Mouse (Mus musculus) olfactory bulb, adult 2 months (tissue): ENCODE results near the gene Zer1.

ENCODE experiments used
- CTCF ChIP-seq: fragments of 200-500 bp; IDR thresholded peaks from 2 replicates; pipeline ENCODE4 v1.5.1; 2012; ENCODE audit warnings: low read depth, mild to moderate bottlenecking, low read length, moderate library complexity; ENCODE audit not compliant: insufficient read depth
- POLR2A ChIP-seq: fragments of 200-500 bp; IDR thresholded peaks from 2 replicates; pipeline ENCODE4 v1.6.1; 2012; ENCODE audit warnings: mild to moderate bottlenecking, low read depth, low read length, moderate library complexity; ENCODE audit not compliant: insufficient read depth

- TF ChIP-seq POLR2A (peak; percentile 46; the same call in 1 of the 2 replicates), CTCF (no peak)
Measured at GRCm38 (mm10) chr2:30048699-30049388, 75.5 kb downstream of the Zer1 start, which contains the start of gene Wdr34.
